Mouse (Mus musculus): ENCODE results near the gene Ntsr1. TPM values are rescaled to one million over a fixed set of nuclear protein-coding genes. Genes with fewer than 3 reads are reported as not detected.

Gene Ntsr1
- 0.80 and 0.94 TPM in 2 replicates for polyA plus RNA-seq (2016; fragmentation: Nextera tagmentation; extraction: Ambion mirVana)

- no peaks in the 10 kb centered on the region for H3K36me3 ChIP-seq
- no peak for ATAC-seq (ENCODE audit: insufficient number of reproducible peaks, low FRiP score)
- peaks cover 64% of the 10 kb centered on the region for H3K27me3 ChIP-seq (replicated peaks)
- H3K4me3 ChIP-seq, result peak within 1 kb of the TSS; percentile 42
- peaks cover 32% of the 10 kb centered on the region for H3K4me1 ChIP-seq (replicated peaks)
- no peak within 1 kb of the TSS for H3K27ac ChIP-seq (ENCODE audit: poor library complexity, severe bottlenecking)
- H3K9me3 ChIP-seq (replicated peaks), result no peaks in the 10 kb centered on the region
- H3K9ac ChIP-seq, result peak within 1 kb of the TSS; percentile 21
- WGBS, result under 1% methylated on average over 28 of the region's 30 CpGs
- H3K4me2 ChIP-seq, result peak within 1 kb of the TSS; percentile 72
These were observed at the start of gene Ntsr1 for GRCm38 (mm10) chr2:180499741-180500140. Gene Ntsr1 (plus strand): TSS chr2:180499976.

GRCm38 (mm10) chr2:180450529-180450928 is 49.2 kb upstream of the Ntsr1 start:
- Histone ChIP-seq H3K27me3 (replicated peaks) (0 out of 2 replicates have a peak, but pooled peaks cover 5% of the 10 kb centered on the region), H3K36me3 (no peaks in the 10 kb centered on the region), H3K27ac (ENCODE audit: poor library complexity, severe bottlenecking) (no peak overlapping the region), H3K9ac (no peak overlapping the region), H3K4me3 (no peak overlapping the region), H3K9me3 (replicated peaks) (no peaks in the 10 kb centered on the region), H3K4me2 (no peak overlapping the region), H3K4me1 (replicated peaks) (peaks cover 14% of the 10 kb centered on the region)
- ATAC-seq (ENCODE audit: insufficient number of reproducible peaks, low FRiP score), result no peak
- WGBS, result 74% methylated on average over 5 of the region's 5 CpGs

- Histone ChIP-seq H3K27me3 (replicated peaks) (peaks cover 35% of the 10 kb centered on the region), H3K36me3 (no peaks in the 10 kb centered on the region), H3K4me3 (peak within 1 kb of the TSS; percentile 55), H3K4me2 (peak within 1 kb of the TSS; percentile 94), H3K9me3 (replicated peaks) (no peaks in the 10 kb centered on the region), H3K9ac (peak within 1 kb of the TSS; percentile 59), H3K4me1 (replicated peaks) (peaks cover 25% of the 10 kb centered on the region), H3K27ac (ENCODE audit: poor library complexity, severe bottlenecking) (no peak within 1 kb of the TSS)
- WGBS, result 2% methylated on average over 65 of the region's 65 CpGs
- peak; percentile 87 for ATAC-seq (ENCODE audit: insufficient number of reproducible peaks, low FRiP score)
These were observed 43.8 kb upstream of the Ntsr1 start, which contains the start of gene Slco4a1 for GRCm38 (mm10) chr2:180455723-180456698. Gene Slco4a1 (plus strand): TSS chr2:180456245.

GRCm38 (mm10) chr2:180456705-180457104 is 43.1 kb upstream of the Ntsr1 start:
- no peak for ATAC-seq (ENCODE audit: insufficient number of reproducible peaks, low FRiP score)
- 2% methylated on average over 28 of the region's 28 CpGs for WGBS
- H3K4me1 ChIP-seq (replicated peaks), result peaks cover 25% of the 10 kb centered on the region
- peak overlapping the region; percentile 94 for H3K4me2 ChIP-seq
- H3K27me3 ChIP-seq (replicated peaks), result peaks cover 35% of the 10 kb centered on the region
- no peaks in the 10 kb centered on the region for H3K9me3 ChIP-seq (replicated peaks)
- H3K4me3 ChIP-seq, result peak overlapping the region; percentile 55
- H3K27ac ChIP-seq (ENCODE audit: poor library complexity, severe bottlenecking), result no peak overlapping the region
- peak overlapping the region; percentile 59 for H3K9ac ChIP-seq
- H3K36me3 ChIP-seq, result no peaks in the 10 kb centered on the region

- Histone ChIP-seq H3K27me3 (replicated peaks) (peaks cover 35% of the 10 kb centered on the region), H3K27ac (ENCODE audit: poor library complexity, severe bottlenecking) (no peak overlapping the region)
These were observed 42.1 kb upstream of the Ntsr1 start for GRCm38 (mm10) chr2:180457680-180458079.

DNA sequence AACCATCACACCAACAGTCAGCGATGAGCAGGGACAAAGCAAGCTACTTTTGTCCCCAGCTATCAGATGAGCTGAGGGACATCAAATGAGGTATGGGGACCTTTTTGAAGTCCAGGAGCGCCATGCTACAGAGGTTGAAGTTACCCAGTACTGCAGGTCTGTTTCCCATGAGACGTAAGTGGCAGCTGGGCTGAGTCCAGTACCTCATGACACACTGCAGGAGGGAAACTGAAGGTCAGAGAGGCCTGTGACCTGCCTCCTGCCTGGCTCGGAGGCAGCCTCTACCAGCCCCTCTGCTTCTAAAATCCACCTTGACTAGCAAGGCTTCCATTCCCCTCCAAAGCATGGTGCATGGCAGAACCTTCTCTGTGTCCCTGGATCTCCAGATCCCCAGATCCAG is 40.3 kb upstream of the Ntsr1 start:
- Histone ChIP-seq H3K27me3 (replicated peaks) (peaks cover 35% of the 10 kb centered on the region), H3K36me3 (no peaks in the 10 kb centered on the region), H3K9ac (no peak overlapping the region), H3K4me2 (no peak overlapping the region), H3K4me1 (replicated peaks) (peaks cover 17% of the 10 kb centered on the region), H3K27ac (ENCODE audit: poor library complexity, severe bottlenecking) (no peak overlapping the region), H3K4me3 (no peak overlapping the region), H3K9me3 (replicated peaks) (no peaks in the 10 kb centered on the region)
- WGBS, result 68% methylated on average over 4 of the region's 4 CpGs
- ATAC-seq (ENCODE audit: insufficient number of reproducible peaks, low FRiP score), result no peak

More at GRCm38 (mm10) chr2:180457680-180458079, 42.1 kb upstream of the Ntsr1 start:
- Histone ChIP-seq H3K4me1 (replicated peaks) (peaks cover 25% of the 10 kb centered on the region), H3K9me3 (replicated peaks) (no peaks in the 10 kb centered on the region), H3K36me3 (no peaks in the 10 kb centered on the region), H3K4me2 (no peak overlapping the region), H3K9ac (no peak overlapping the region), H3K4me3 (no peak overlapping the region)
- ATAC-seq (ENCODE audit: insufficient number of reproducible peaks, low FRiP score), result no peak
- 52% methylated on average over 2 of the region's 2 CpGs for WGBS

GRCm38 (mm10) chr2:180460801-180461200 is 39.0 kb upstream of the Ntsr1 start:
- ATAC-seq (ENCODE audit: insufficient number of reproducible peaks, low FRiP score), result no peak
- Histone ChIP-seq H3K36me3 (no peaks in the 10 kb centered on the region), H3K4me1 (replicated peaks) (peaks cover 9% of the 10 kb centered on the region), H3K9me3 (replicated peaks) (no peaks in the 10 kb centered on the region), H3K9ac (no peak overlapping the region), H3K4me3 (no peak overlapping the region), H3K27me3 (replicated peaks) (peaks cover 35% of the 10 kb centered on the region), H3K4me2 (no peak overlapping the region), H3K27ac (ENCODE audit: poor library complexity, severe bottlenecking) (no peak overlapping the region)
- whole genome bisulfite sequencing, result 63% methylated on average over 8 of the region's 8 CpGs

DNA sequence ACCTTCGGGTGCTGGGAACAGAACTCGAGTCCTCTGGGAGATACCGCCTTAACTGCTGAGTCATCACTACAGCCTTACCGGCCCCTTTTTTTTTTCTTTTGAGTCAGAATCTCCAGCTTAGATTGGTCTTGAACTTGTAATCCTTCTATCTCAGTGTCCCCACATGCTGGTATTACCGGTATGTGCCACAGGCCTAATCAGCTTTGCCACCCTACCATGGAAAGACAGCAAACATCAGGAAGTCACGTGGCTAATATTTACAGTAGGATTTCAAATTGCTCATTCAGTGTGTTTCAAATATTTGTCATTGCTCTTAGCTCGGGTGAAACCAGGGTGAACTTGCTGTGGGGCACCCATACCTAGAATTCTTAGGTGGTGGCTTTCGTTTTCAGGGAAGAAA is 37.2 kb upstream of the Ntsr1 start:
- no peaks in the 10 kb centered on the region for H3K9me3 ChIP-seq (replicated peaks)
- H3K4me3 ChIP-seq, result no peak overlapping the region
- no peaks in the 10 kb centered on the region for H3K36me3 ChIP-seq
- no peak overlapping the region for H3K9ac ChIP-seq
- no peaks in the 10 kb centered on the region for H3K4me1 ChIP-seq (replicated peaks)
- no peak for ATAC-seq (ENCODE audit: insufficient number of reproducible peaks, low FRiP score)
- no peak overlapping the region for H3K27ac ChIP-seq (ENCODE audit: poor library complexity, severe bottlenecking)
- peaks cover 20% of the 10 kb centered on the region for H3K27me3 ChIP-seq (replicated peaks)
- no peak overlapping the region for H3K4me2 ChIP-seq
- 81% methylated on average over 8 of the region's 8 CpGs for WGBS

GRCm38 (mm10) chr2:180466505-180466904 is 33.3 kb upstream of the Ntsr1 start:
- H3K27ac ChIP-seq (ENCODE audit: poor library complexity, severe bottlenecking), result no peak overlapping the region
- H3K4me3 ChIP-seq, result no peak overlapping the region
- no peak for ATAC-seq (ENCODE audit: insufficient number of reproducible peaks, low FRiP score)
- H3K36me3 ChIP-seq, result no peaks in the 10 kb centered on the region
- peaks cover 9% of the 10 kb centered on the region for H3K4me1 ChIP-seq (replicated peaks)
- WGBS, result 64% methylated on average over 7 of the region's 7 CpGs
- no peak overlapping the region for H3K4me2 ChIP-seq
- H3K9me3 ChIP-seq (replicated peaks), result no peaks in the 10 kb centered on the region
- peaks cover 8% of the 10 kb centered on the region for H3K27me3 ChIP-seq (replicated peaks)
- H3K9ac ChIP-seq, result no peak overlapping the region

GRCm38 (mm10) chr2:180468871-180469270 is 30.9 kb upstream of the Ntsr1 start:
- Histone ChIP-seq H3K9me3 (replicated peaks) (no peaks in the 10 kb centered on the region), H3K36me3 (no peaks in the 10 kb centered on the region), H3K9ac (no peak overlapping the region), H3K4me2 (no peak overlapping the region), H3K4me1 (replicated peaks) (peaks cover 17% of the 10 kb centered on the region), H3K27ac (ENCODE audit: poor library complexity, severe bottlenecking) (no peak overlapping the region), H3K27me3 (replicated peaks) (peaks cover 12% of the 10 kb centered on the region), H3K4me3 (no peak overlapping the region)
- no peak for ATAC-seq (ENCODE audit: insufficient number of reproducible peaks, low FRiP score)
- WGBS, result 86% methylated on average over 8 of the region's 8 CpGs

DNA sequence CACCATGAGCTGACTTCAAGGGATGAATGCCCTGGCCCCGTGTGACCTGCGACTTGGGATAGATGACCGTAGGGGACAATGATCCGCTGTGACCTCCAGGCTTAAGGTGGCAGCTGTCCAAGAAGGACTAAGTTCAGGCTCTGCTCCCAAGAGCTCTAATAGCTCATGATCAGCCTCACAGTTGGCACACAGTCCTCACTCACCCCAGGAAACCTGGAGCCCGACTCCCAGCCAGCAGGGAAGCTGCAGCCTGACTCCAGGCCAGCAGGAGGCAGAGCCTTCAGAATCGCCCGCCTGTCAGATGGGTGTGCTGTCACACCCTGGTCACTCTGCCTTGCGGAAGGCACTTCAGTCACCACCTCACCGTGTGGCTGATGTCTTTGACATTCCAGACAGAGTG is 30.0 kb upstream of the Ntsr1 start:
- ATAC-seq (ENCODE audit: insufficient number of reproducible peaks, low FRiP score), result no peak
- no peaks in the 10 kb centered on the region for H3K36me3 ChIP-seq
- peaks cover 12% of the 10 kb centered on the region for H3K27me3 ChIP-seq (replicated peaks)
- H3K9ac ChIP-seq, result no peak overlapping the region
- peaks cover 17% of the 10 kb centered on the region for H3K4me1 ChIP-seq (replicated peaks)
- H3K4me3 ChIP-seq, result no peak overlapping the region
- no peaks in the 10 kb centered on the region for H3K9me3 ChIP-seq (replicated peaks)
- WGBS, result 52% methylated on average over 9 of the region's 9 CpGs
- H3K27ac ChIP-seq (ENCODE audit: poor library complexity, severe bottlenecking), result no peak overlapping the region
- H3K4me2 ChIP-seq, result no peak overlapping the region
